Mouse (Mus musculus): ENCODE measurements around the gene Wdtc1. TPM values are rescaled to one million over a fixed set of nuclear protein-coding genes. Genes with fewer than 3 reads are reported as not detected.
A peak's percentile ranks its signal among the peaks of the same experiment; 100 is the strongest.

The Wdtc1 gene
- polyA plus RNA-seq, 1 experiment from 2014 or later, result 33.8 TPM

DNA sequence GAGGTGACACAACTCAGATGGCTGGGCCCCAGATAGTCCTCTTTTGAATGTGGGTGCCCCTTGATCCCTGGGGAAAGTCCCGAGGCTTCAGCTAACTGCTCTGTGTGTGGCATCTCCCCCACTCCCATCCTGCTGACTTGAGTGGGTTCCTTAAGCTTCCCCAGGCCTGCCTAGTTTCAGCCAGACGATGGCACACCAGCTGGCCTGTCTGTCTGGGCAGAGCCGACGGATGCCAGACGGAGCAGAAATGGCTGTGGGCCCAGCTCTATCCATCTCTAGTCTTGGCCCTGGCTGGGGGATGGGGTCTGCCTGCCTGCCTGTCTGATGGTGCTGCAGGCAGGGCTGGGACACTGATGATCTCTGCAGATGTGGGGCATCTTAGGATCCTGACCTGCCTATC, 53.6 kb downstream of the Wdtc1 start:
- POLR2A ChIA-PET, result no interaction called here
- DNase-seq (ENCODE audit: low read depth, low spot score) (no peak), ATAC-seq (no peak)
- in situ Hi-C loops (cut with MboI; ENCODE audit: low pct_unique_long_range_greater_than_20kb), result loop anchor here (5.0 kb wide), 2 partner anchors 67 to 292 kb away; no protein-coding TSS in a partner anchor
- H3K27me3 ChIP-seq, result no peaks in the 10 kb centered on the region
- CTCF ChIA-PET, result interaction anchor here (0.8 to 1.9 kb wide), 4 partner anchors 12 to 152 kb away, joined by 3 to 5 read pairs (median 3); no protein-coding TSS in a partner anchor
- TF ChIP-seq CTCF (IDR thresholded peaks at IDR 0.05), result no peak

- DNase-seq (ENCODE audit: low read depth, low spot score) (no peak), ATAC-seq (no peak)
- ChIA-PET CTCF (interaction anchor here (0.8 to 2.7 kb wide), 9 partner anchors 12 to 290 kb away, joined by 3 to 9 read pairs (median 4); no protein-coding TSS in a partner anchor), POLR2A (interaction anchor here (0.9 kb wide), 1 partner anchor 205 kb away, joined by 3 read pairs; no protein-coding TSS in a partner anchor)
- H3K27me3 ChIP-seq, result no peaks in the 10 kb centered on the region
- in situ Hi-C loops (cut with MboI; ENCODE audit: low pct_unique_long_range_greater_than_20kb), result no loop called here
- no peak for TF ChIP-seq CTCF (IDR thresholded peaks at IDR 0.05)
Measured at GRCm38 (mm10) chr4:133298516-133299365, 54.5 kb downstream of the Wdtc1 start.

GRCm38 (mm10) chr4:133297801-133298238, 55.5 kb downstream of the Wdtc1 start:
- in situ Hi-C loops (cut with MboI; ENCODE audit: low pct_unique_long_range_greater_than_20kb), result no loop called here
- POLR2A ChIA-PET, result interaction anchor here (0.9 kb wide), 1 partner anchor 204 kb away, joined by 3 read pairs; no protein-coding TSS in a partner anchor
- DNase-seq (ENCODE audit: low read depth, low spot score) (no peak), ATAC-seq (peak; percentile 58)
- CTCF ChIA-PET, result interaction anchor here (0.8 to 2.7 kb wide), 9 partner anchors 12 to 289 kb away, joined by 3 to 9 read pairs (median 4); no protein-coding TSS in a partner anchor
- H3K27me3 ChIP-seq, result no peaks in the 10 kb centered on the region
- TF ChIP-seq CTCF (IDR thresholded peaks at IDR 0.05), result no peak

GRCm38 (mm10) chr4:133297360-133297759, 55.9 kb downstream of the Wdtc1 start:
- no peak for ATAC-seq
- no peaks in the 10 kb centered on the region for H3K27me3 ChIP-seq
- TF ChIP-seq CTCF (IDR thresholded peaks at IDR 0.05), result no peak
- POLR2A ChIA-PET, result no interaction called here
- CTCF ChIA-PET, result interaction anchor here (0.9 to 2.7 kb wide), 9 partner anchors 41 to 352 kb away, joined by 3 to 9 read pairs (median 3); no protein-coding TSS in a partner anchor
- in situ Hi-C loops (cut with MboI; ENCODE audit: low pct_unique_long_range_greater_than_20kb), result no loop called here
- DNase-seq (ENCODE audit: low read depth, low spot score), result no peak

- no peak for ATAC-seq
- in situ Hi-C loops (cut with MboI; ENCODE audit: low pct_unique_long_range_greater_than_20kb), result no loop called here
Measured at GRCm38 (mm10) chr4:133294084-133294483, 59.2 kb downstream of the Wdtc1 start.

DNA sequence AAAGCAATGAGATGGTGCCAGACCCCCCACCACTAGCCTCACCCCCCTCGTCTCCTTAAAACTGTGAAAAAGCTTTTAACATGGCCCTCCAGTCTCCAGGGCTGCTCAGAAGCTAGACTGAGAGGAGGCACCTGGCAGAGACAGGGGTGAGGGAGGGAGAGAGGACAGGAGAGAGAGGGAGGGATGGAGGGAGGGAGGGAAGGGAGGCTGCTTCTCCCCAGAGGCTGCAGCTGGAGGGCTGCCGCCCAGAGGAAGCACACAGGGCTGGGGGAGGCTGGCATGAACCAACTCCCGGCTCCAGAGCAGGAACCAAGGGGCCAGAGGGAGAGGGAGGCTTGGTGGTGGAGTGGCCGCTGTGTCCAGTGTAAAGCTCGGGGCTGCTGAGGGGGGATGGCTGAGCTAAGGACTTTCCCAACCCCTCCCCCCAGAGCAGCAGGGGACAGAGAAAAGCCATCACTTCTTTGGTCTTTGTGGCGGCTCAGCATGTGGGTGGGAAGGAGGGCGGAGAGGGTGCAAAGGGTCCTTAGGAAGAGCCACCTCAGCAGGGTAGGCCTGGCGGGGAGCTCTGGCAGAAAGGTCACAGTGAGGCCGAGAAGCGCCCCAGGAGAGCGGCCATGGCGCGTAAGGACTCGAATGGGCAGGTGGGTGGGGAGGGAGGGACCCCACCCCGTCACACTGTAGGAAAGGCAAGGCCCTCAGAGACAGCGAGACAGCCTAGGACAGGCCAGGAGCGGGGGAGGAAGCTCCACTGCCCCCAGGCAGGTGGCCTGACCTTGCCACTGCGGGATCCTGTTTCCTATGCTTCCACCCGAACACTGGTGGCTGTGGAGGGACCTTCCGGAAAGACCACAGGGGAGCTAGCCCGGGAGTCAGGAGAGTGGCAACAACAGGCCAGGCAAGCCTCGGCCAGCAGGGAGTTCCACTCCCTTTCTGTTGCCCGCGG, 60.1 kb downstream of the Wdtc1 start:
- no peak for ATAC-seq

More at GRCm38 (mm10) chr4:133294084-133294483, 59.2 kb downstream of the Wdtc1 start:
- ChIA-PET POLR2A (no interaction called here), CTCF (interaction anchor here (1.5 kb wide), 1 partner anchor 11 kb away, joined by 4 read pairs; no protein-coding TSS in a partner anchor)
- TF ChIP-seq CTCF (IDR thresholded peaks at IDR 0.05), result no peak
- no peaks in the 10 kb centered on the region for H3K27me3 ChIP-seq
- DNase-seq (ENCODE audit: low read depth, low spot score), result no peak

DNA sequence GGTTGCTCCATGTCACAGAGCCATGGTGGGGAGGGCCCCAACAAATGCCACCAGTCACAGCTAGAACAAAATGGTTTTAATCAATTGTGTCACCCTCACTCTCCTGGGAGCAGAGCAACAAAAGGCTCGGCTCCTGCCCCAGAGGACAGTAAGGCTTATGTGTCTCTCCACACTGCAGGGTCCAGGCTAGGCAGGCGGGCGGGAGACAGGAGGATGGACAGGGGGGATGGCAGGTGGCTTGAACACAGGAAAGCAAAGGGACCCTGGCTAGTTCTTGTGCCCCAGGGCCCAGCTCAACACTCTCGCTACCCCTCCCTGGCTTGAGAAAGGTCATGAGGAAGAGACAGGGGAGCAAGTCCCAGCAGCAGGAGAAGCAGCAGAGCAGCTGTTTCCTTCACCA, 60.9 kb downstream of the Wdtc1 start:
- no peaks in the 10 kb centered on the region for H3K27me3 ChIP-seq
- DNase-seq (ENCODE audit: low read depth, low spot score), result no peak
- in situ Hi-C loops (cut with MboI; ENCODE audit: low pct_unique_long_range_greater_than_20kb), result no loop called here
- no peak for ATAC-seq
- TF ChIP-seq CTCF (IDR thresholded peaks at IDR 0.05), result no peak
- ChIA-PET POLR2A (no interaction called here), CTCF (interaction anchor here (1.5 to 2.8 kb wide), 2 partner anchors 10 kb away, joined by 4 to 8 read pairs; no protein-coding TSS in a partner anchor)

More for the DNA sequence above, 60.1 kb downstream of the Wdtc1 start:
- H3K27me3 ChIP-seq, result no peaks in the 10 kb centered on the region
- in situ Hi-C loops (cut with MboI; ENCODE audit: low pct_unique_long_range_greater_than_20kb), result no loop called here
- DNase-seq (ENCODE audit: low read depth, low spot score), result no peak
- ChIA-PET POLR2A (no interaction called here), CTCF (interaction anchor here (1.5 to 2.8 kb wide), 2 partner anchors 9 to 10 kb away, joined by 4 to 8 read pairs; no protein-coding TSS in a partner anchor)
- TF ChIP-seq CTCF (IDR thresholded peaks at IDR 0.05), result no peak

DNA sequence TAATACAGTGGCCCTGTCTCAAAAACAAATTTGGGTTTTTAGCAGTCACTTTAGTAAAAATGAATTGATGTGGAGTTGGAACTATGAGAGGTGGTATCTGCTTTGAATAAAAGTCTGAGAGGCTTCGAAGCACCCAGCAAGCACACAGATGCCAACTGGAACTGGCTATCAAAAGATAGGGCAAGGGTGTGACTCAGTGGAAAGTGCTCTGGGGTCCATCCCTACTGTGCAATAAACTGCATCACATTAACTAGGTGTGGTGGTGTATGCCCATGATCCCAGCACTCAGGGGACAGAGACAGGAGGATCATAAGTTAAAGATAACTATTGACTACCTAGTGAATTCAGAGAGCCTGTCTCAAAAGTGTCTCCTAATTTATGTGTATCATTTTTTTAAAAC, 62.0 kb downstream of the Wdtc1 start:
- H3K27me3 ChIP-seq, result no peaks in the 10 kb centered on the region
- POLR2A ChIA-PET, result no interaction called here
- DNase-seq (ENCODE audit: low read depth, low spot score) (no peak), ATAC-seq (no peak)
- in situ Hi-C loops (cut with MboI; ENCODE audit: low pct_unique_long_range_greater_than_20kb), result no loop called here
- no peak for TF ChIP-seq CTCF (IDR thresholded peaks at IDR 0.05)
- CTCF ChIA-PET, result interaction anchor here (2.8 kb wide), 1 partner anchor 11 kb away, joined by 8 read pairs; no protein-coding TSS in a partner anchor

DNA sequence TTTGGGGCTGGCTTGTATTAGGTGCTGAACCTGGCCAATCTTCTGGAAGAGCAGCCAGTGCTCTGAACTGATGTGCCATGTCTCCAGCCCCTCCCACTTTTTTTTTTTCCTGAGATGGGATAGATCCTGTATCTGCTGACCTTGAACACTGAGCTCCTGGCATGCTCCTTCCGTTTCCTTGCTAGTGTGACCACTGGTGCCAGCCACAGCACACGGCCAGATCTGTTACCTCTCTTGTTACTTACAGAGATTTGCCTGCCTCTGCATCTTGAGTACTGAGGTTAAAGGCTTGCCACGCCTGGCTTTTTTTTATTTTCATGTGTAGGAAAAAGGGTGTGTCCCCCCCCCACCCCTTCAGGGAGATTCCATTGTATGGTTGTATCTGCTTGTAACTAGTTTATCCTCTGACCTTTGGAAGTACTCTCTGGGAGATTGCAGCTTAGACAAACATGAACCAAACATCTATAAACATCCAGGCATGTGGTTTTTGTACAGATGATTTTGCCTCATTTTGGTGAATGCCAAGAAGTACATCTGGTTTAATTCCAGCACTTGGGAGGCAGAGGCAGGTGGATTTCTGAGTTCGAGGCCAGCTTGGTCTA, 66.7 kb downstream of the Wdtc1 start:
- CTCF ChIA-PET, result interaction anchor here (1.2 kb wide), 1 partner anchor 12 kb away, joined by 4 read pairs; no protein-coding TSS in a partner anchor
- in situ Hi-C loops (cut with MboI; ENCODE audit: low pct_unique_long_range_greater_than_20kb), result no loop called here
- POLR2A ChIA-PET, result no interaction called here
- ATAC-seq, result no peak
- H3K27me3 ChIP-seq, result no peaks in the 10 kb centered on the region
- no peak for TF ChIP-seq CTCF (IDR thresholded peaks at IDR 0.05)
- no peak for DNase-seq (ENCODE audit: low read depth, low spot score)

Measured in Patski (cell line).